Mouse (Mus musculus) hindbrain, embryonic 12.5 days (tissue): Measurements from ENCODE around the gene Olfr625-ps1. TPM values are rescaled to one million over a fixed set of nuclear protein-coding genes. Genes with fewer than 3 reads are reported as not detected.

Experiments
- polyA plus RNA-seq: library from polyadenylated mRNA; unstranded; fragments of >200 nt; fragmentation: Nextera tagmentation; extraction: Ambion mirVana; gene quantifications from 2 replicates; pipeline ENCODE4 v1.2.1, GENCODE M21; 2016

Gene Olfr625-ps1
- polyA plus RNA-seq, 1 experiment from 2014 or later, result not detected

Other genes with a start within 250 kb of the Olfr625-ps1 start
- gene Olfr605, start 237.3 kb upstream of the Olfr625-ps1 start, polyA plus RNA-seq, result not detected in 2 replicates
- gene Olfr606, start 233.7 kb upstream of the Olfr625-ps1 start, polyA plus RNA-seq, result not detected in 2 replicates
- gene Olfr607, start 218.6 kb upstream of the Olfr625-ps1 start, polyA plus RNA-seq, result not detected in 2 replicates
- gene Olfr608, start 212.8 kb upstream of the Olfr625-ps1 start, polyA plus RNA-seq, result not detected in 2 replicates
- not detected in 2 replicates for gene Olfr609, start 184.7 kb upstream of the Olfr625-ps1 start, polyA plus RNA-seq
- not detected in 2 replicates for gene Olfr610, start 170.6 kb upstream of the Olfr625-ps1 start, polyA plus RNA-seq
- not detected in 2 replicates for gene Olfr611, start 161.9 kb upstream of the Olfr625-ps1 start, polyA plus RNA-seq
- not detected in 2 replicates for gene Olfr612, start 140.0 kb upstream of the Olfr625-ps1 start, polyA plus RNA-seq
- gene Olfr613, start 134.6 kb upstream of the Olfr625-ps1 start, polyA plus RNA-seq, result not detected in 2 replicates
- gene Olfr615, start 126.6 kb upstream of the Olfr625-ps1 start, polyA plus RNA-seq, result not detected in 2 replicates
- not detected in 2 replicates for gene Olfr616, start 113.6 kb upstream of the Olfr625-ps1 start, polyA plus RNA-seq
- gene Olfr617, start 109.7 kb upstream of the Olfr625-ps1 start, polyA plus RNA-seq, result not detected in 2 replicates
- not detected in 2 replicates for gene Olfr618, start 92.6 kb upstream of the Olfr625-ps1 start, polyA plus RNA-seq
- not detected in 2 replicates for gene Olfr619, start 82.1 kb upstream of the Olfr625-ps1 start, polyA plus RNA-seq
- not detected in 2 replicates for gene Olfr620, start 70.2 kb upstream of the Olfr625-ps1 start, polyA plus RNA-seq
- gene Olfr622, start 40.0 kb upstream of the Olfr625-ps1 start, polyA plus RNA-seq, result not detected in 2 replicates
- not detected in 2 replicates for gene Olfr623, start 19.0 kb upstream of the Olfr625-ps1 start, polyA plus RNA-seq
- 0.04 and 0.07 TPM in 2 replicates for gene Olfr624, start 11.5 kb upstream of the Olfr625-ps1 start, polyA plus RNA-seq
- not detected in 2 replicates for gene Olfr243, start 32.0 kb downstream of the Olfr625-ps1 start, polyA plus RNA-seq
- gene Olfr628, start 47.7 kb downstream of the Olfr625-ps1 start, polyA plus RNA-seq, result not detected in 2 replicates
- not detected in 2 replicates for gene Olfr629, start 62.2 kb downstream of the Olfr625-ps1 start, polyA plus RNA-seq
- gene Olfr630, start 74.6 kb downstream of the Olfr625-ps1 start, polyA plus RNA-seq, result not detected in 2 replicates
- gene Olfr69, start 88.9 kb downstream of the Olfr625-ps1 start, polyA plus RNA-seq, result not detected in 2 replicates
- gene Olfr68, start 97.0 kb downstream of the Olfr625-ps1 start, polyA plus RNA-seq, result not detected in 2 replicates
- not detected in 2 replicates for gene Olfr67, start 109.1 kb downstream of the Olfr625-ps1 start, polyA plus RNA-seq
- gene Hbb-bt, start 131.3 kb downstream of the Olfr625-ps1 start, polyA plus RNA-seq, result 799 and 940 TPM in 2 replicates
- 613 and 772 TPM in 2 replicates for gene Hbb-bs, start 145.4 kb downstream of the Olfr625-ps1 start, polyA plus RNA-seq
- not detected in 2 replicates for gene Hbb-bh2, start 157.8 kb downstream of the Olfr625-ps1 start, polyA plus RNA-seq
- gene Hbb-bh1, start 160.4 kb downstream of the Olfr625-ps1 start, polyA plus RNA-seq, result 614 and 792 TPM in 2 replicates
- 8,282 and 10,510 TPM in 2 replicates for gene Hbb-y, start 170.5 kb downstream of the Olfr625-ps1 start, polyA plus RNA-seq
- not detected in 2 replicates for gene Olfr66, start 203.5 kb downstream of the Olfr625-ps1 start, polyA plus RNA-seq
- gene Olfr64, start 211.8 kb downstream of the Olfr625-ps1 start, polyA plus RNA-seq, result not detected in 2 replicates
- not detected in 2 replicates for gene Olfr65, start 220.8 kb downstream of the Olfr625-ps1 start, polyA plus RNA-seq
- not detected in 2 replicates for gene Olfr631, start 246.1 kb downstream of the Olfr625-ps1 start, polyA plus RNA-seq